Mouse (Mus musculus): ENCODE data around the gene Ankrd35. TPM values are rescaled to one million over a fixed set of nuclear protein-coding genes. Genes with fewer than 3 reads are reported as not detected.
"Not testable (repeated sequence)": the region's sequence is repeated elsewhere in the genome, so short reads cannot be mapped to it uniquely, and the experiment has no call there.

Ankrd35 gene
- polyA plus RNA-seq, 1 experiment from 2014 or later, result 3.2 TPM

DNA sequence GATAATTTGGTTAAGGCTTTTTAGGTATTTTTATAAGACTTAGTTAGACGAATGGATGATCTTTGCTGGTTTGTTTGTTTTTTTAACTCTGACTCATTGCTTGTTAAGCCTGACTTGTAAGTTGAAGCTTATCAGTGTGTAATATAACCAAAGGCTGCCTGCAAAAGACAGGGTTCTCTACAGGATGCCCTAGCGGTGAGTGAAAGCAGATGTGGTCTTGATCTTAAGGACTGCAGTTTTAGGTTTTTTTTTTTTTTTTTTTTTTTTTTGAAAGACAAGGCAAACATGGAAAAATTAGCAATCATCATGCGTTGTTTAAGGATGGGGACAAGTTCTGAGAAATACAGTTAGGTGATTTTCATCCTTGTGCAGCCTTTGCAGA is 59.5 kb downstream of the Ankrd35 start:
- Histone ChIP-seq H3K4me2 (ENCODE audit: low read length) (peak overlapping the region; percentile 82), H3K9me3 (replicated peaks; ENCODE audit: control insufficient read depth, low read length, poor library complexity, severe bottlenecking) (no peaks in the 10 kb centered on the region), H3K27ac (ENCODE audit: low read length) (no peak overlapping the region), H3K4me1 (ENCODE audit: control insufficient read depth, insufficient read depth, low read length) (peaks cover 30% of the 10 kb centered on the region), H3K27me3 (ENCODE audit: control insufficient read depth, insufficient read depth, low read depth, low read length) (no peaks in the 10 kb centered on the region), H3K4me3 (ENCODE audit: low read depth, low read length) (no peak overlapping the region), H3K9ac (ENCODE audit: low read depth, low read length) (no peak overlapping the region), H3K36me3 (ENCODE audit: control insufficient read depth, insufficient read depth, low read length) (no peaks in the 10 kb centered on the region)
- 82% methylated on average over 3 of the region's 3 CpGs for WGBS
- ATAC-seq, result no peak

DNA sequence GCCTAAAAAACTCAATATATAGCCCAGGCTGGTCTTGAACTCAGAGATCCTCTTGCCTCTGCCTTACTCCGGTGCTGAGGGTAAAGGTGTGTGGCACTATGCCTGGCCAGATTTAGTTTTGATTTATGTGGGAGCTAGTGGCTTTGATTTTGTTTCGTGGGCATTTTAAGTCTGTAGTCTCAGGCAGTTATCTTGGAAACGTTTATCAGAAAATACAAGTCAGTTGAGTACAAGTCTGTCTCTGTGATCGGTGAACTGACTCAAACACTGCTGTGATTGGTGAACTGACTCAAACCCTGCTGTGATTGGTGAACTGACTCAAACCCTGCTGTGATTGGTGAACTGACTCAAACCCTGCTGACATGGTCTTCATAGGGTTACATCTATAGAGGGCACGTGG is 60.9 kb downstream of the Ankrd35 start:
- Histone ChIP-seq H3K9me3 (replicated peaks; ENCODE audit: control insufficient read depth, low read length, poor library complexity, severe bottlenecking) (no peaks in the 10 kb centered on the region), H3K27me3 (ENCODE audit: control insufficient read depth, insufficient read depth, low read depth, low read length) (no peaks in the 10 kb centered on the region), H3K36me3 (ENCODE audit: control insufficient read depth, insufficient read depth, low read length) (no peaks in the 10 kb centered on the region), H3K27ac (ENCODE audit: low read length) (no peak overlapping the region), H3K4me3 (ENCODE audit: low read depth, low read length) (no peak overlapping the region), H3K4me1 (ENCODE audit: control insufficient read depth, insufficient read depth, low read length) (peaks cover 27% of the 10 kb centered on the region), H3K9ac (ENCODE audit: low read depth, low read length) (no peak overlapping the region), H3K4me2 (ENCODE audit: low read length) (no peak overlapping the region)
- no peak for ATAC-seq
- 62% methylated on average over 5 of the region's 5 CpGs for WGBS

DNA sequence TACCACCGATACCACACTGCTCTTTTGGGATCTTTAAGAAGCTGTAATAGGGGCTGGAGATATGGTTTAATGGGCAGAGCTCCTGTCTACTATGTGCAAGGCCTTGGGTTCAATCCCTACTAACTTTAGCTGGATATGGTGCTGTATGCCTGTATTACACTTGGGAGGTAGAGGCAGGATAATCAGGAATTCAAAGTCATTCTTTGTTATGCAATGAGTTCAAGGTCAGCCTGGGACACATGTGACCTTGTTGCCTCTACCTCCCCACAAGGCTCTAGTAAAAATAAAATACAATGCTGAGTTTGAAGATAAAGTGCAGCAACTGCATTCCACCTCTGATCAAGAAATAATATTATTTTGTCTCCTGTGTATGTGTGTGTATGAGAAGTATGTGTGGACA is 64.1 kb downstream of the Ankrd35 start:
- no peak for ATAC-seq
- WGBS, result 94% methylated on average over 1 of the region's 1 CpGs
- Histone ChIP-seq H3K27ac (ENCODE audit: low read length) (no peak overlapping the region), H3K4me3 (ENCODE audit: low read depth, low read length) (no peak overlapping the region), H3K9ac (ENCODE audit: low read depth, low read length) (no peak overlapping the region), H3K4me2 (ENCODE audit: low read length) (no peak overlapping the region), H3K9me3 (replicated peaks; ENCODE audit: control insufficient read depth, low read length, poor library complexity, severe bottlenecking) (no peaks in the 10 kb centered on the region), H3K36me3 (ENCODE audit: control insufficient read depth, insufficient read depth, low read length) (no peaks in the 10 kb centered on the region), H3K27me3 (ENCODE audit: control insufficient read depth, insufficient read depth, low read depth, low read length) (no peaks in the 10 kb centered on the region), H3K4me1 (ENCODE audit: control insufficient read depth, insufficient read depth, low read length) (peaks cover 16% of the 10 kb centered on the region)

DNA sequence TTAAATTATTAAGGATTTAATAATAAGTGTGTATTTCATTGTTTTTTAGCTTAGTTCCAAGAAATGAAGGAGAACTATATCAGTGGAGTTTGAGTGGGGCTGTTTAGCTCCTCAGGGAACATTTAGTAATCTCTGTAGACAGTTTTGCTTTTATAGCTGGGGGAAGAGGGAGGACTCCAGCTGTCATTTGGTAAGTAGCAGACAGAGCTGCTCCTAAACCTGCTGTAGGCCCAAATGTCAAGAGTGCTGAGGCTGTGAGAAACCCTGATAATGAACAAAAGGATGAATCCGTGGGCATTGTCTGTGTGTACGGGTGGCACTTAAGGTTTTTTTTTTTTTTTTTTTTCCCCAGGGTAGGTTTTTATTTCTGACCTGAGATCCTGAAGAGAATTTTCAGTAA is 65.3 kb downstream of the Ankrd35 start:
- Histone ChIP-seq H3K4me2 (ENCODE audit: low read length) (no peak overlapping the region), H3K36me3 (ENCODE audit: control insufficient read depth, insufficient read depth, low read length) (no peaks in the 10 kb centered on the region), H3K27me3 (ENCODE audit: control insufficient read depth, insufficient read depth, low read depth, low read length) (no peaks in the 10 kb centered on the region), H3K4me3 (ENCODE audit: low read depth, low read length) (no peak overlapping the region), H3K4me1 (ENCODE audit: control insufficient read depth, insufficient read depth, low read length) (peaks cover 5% of the 10 kb centered on the region), H3K27ac (ENCODE audit: low read length) (no peak overlapping the region), H3K9me3 (replicated peaks; ENCODE audit: control insufficient read depth, low read length, poor library complexity, severe bottlenecking) (no peaks in the 10 kb centered on the region), H3K9ac (ENCODE audit: low read depth, low read length) (no peak overlapping the region)
- ATAC-seq, result no peak
- WGBS, result 80% methylated on average over 2 of the region's 2 CpGs

- H3K27me3 ChIP-seq (ENCODE audit: control insufficient read depth, insufficient read depth, low read depth, low read length), result no peaks in the 10 kb centered on the region
- H3K4me3 ChIP-seq (ENCODE audit: low read depth, low read length), result no peak overlapping the region
- H3K4me2 ChIP-seq (ENCODE audit: low read length), result no peak overlapping the region
- no peak overlapping the region for H3K9ac ChIP-seq (ENCODE audit: low read depth, low read length)
- no peaks in the 10 kb centered on the region for H3K36me3 ChIP-seq (ENCODE audit: control insufficient read depth, insufficient read depth, low read length)
- WGBS, result 69% methylated on average over 1 of the region's 1 CpGs
- H3K9me3 ChIP-seq (replicated peaks; ENCODE audit: control insufficient read depth, low read length, poor library complexity, severe bottlenecking), result no peaks in the 10 kb centered on the region
- no peak overlapping the region for H3K27ac ChIP-seq (ENCODE audit: low read length)
- H3K4me1 ChIP-seq (ENCODE audit: control insufficient read depth, insufficient read depth, low read length), result no peaks in the 10 kb centered on the region
- ATAC-seq, result no peak
These were observed 67.2 kb downstream of the Ankrd35 start for GRCm38 (mm10) chr3:96737013-96737740.

- Histone ChIP-seq H3K9me3 (replicated peaks; ENCODE audit: control insufficient read depth, low read length, poor library complexity, severe bottlenecking) (no peaks in the 10 kb centered on the region), H3K4me2 (ENCODE audit: low read length) (no peak overlapping the region), H3K36me3 (ENCODE audit: control insufficient read depth, insufficient read depth, low read length) (no peaks in the 10 kb centered on the region), H3K27ac (ENCODE audit: low read length) (no peak overlapping the region), H3K9ac (ENCODE audit: low read depth, low read length) (no peak overlapping the region), H3K4me3 (ENCODE audit: low read depth, low read length) (no peak overlapping the region), H3K27me3 (ENCODE audit: control insufficient read depth, insufficient read depth, low read depth, low read length) (no peaks in the 10 kb centered on the region), H3K4me1 (ENCODE audit: control insufficient read depth, insufficient read depth, low read length) (no peaks in the 10 kb centered on the region)
- no peak for ATAC-seq
- WGBS, result 97% methylated on average over 1 of the region's 1 CpGs
These were observed 68.1 kb downstream of the Ankrd35 start for GRCm38 (mm10) chr3:96737995-96738394.

GRCm38 (mm10) chr3:96740279-96740678 is 70.3 kb downstream of the Ankrd35 start:
- H3K27ac ChIP-seq (ENCODE audit: low read length), result not testable (repeated sequence)

More at GRCm38 (mm10) chr3:96740279-96740678, 70.3 kb downstream of the Ankrd35 start:
- not testable (repeated sequence) for H3K9me3 ChIP-seq (replicated peaks; ENCODE audit: control insufficient read depth, low read length, poor library complexity, severe bottlenecking); H3K4me1 ChIP-seq (ENCODE audit: control insufficient read depth, insufficient read depth, low read length); H3K27me3 ChIP-seq (ENCODE audit: control insufficient read depth, insufficient read depth, low read depth, low read length); H3K4me3 ChIP-seq (ENCODE audit: low read depth, low read length); H3K4me2 ChIP-seq (ENCODE audit: low read length); H3K9ac ChIP-seq (ENCODE audit: low read depth, low read length); H3K36me3 ChIP-seq (ENCODE audit: control insufficient read depth, insufficient read depth, low read length); ATAC-seq

Other genes with a start within 250 kb of the Ankrd35 start
- not detected in 2 replicates for gene BC107364, start 217.8 kb upstream of the Ankrd35 start, polyA plus RNA-seq (2015; fragmentation: Nextera tagmentation; extraction: Ambion mirVana)
- 1.8 and 2.4 TPM in 2 replicates for gene Hfe2, start 145.0 kb upstream of the Ankrd35 start, polyA plus RNA-seq (2015; fragmentation: Nextera tagmentation; extraction: Ambion mirVana)
- 41.5 and 43.5 TPM in 2 replicates for gene Txnip, start 112.2 kb upstream of the Ankrd35 start, polyA plus RNA-seq (2015; fragmentation: Nextera tagmentation; extraction: Ambion mirVana)
- gene Gm16253, start 93.1 kb upstream of the Ankrd35 start, polyA plus RNA-seq (2015; fragmentation: Nextera tagmentation; extraction: Ambion mirVana), result 1.6 and 1.8 TPM in 2 replicates
- 36.7 and 38.8 TPM in 2 replicates for gene Polr3gl, start 76.0 kb upstream of the Ankrd35 start, polyA plus RNA-seq (2015; fragmentation: Nextera tagmentation; extraction: Ambion mirVana)
- 16.4 and 20.6 TPM in 2 replicates for gene Ankrd34a, start 73.5 kb upstream of the Ankrd35 start, polyA plus RNA-seq (2015; fragmentation: Nextera tagmentation; extraction: Ambion mirVana)
- 4.0 and 4.7 TPM in 2 replicates for gene Lix1l, start 69.0 kb upstream of the Ankrd35 start, polyA plus RNA-seq (2015; fragmentation: Nextera tagmentation; extraction: Ambion mirVana)
- 118 and 123 TPM in 2 replicates for gene Rbm8a, start 40.2 kb upstream of the Ankrd35 start, polyA plus RNA-seq (2015; fragmentation: Nextera tagmentation; extraction: Ambion mirVana)
- 60.5 and 67.0 TPM in 2 replicates for gene Pex11b, start 34.8 kb upstream of the Ankrd35 start, polyA plus RNA-seq (2015; fragmentation: Nextera tagmentation; extraction: Ambion mirVana)
- gene Gm42957, start 34.7 kb upstream of the Ankrd35 start, polyA plus RNA-seq (2015; fragmentation: Nextera tagmentation; extraction: Ambion mirVana), result 0.07 and 0.24 TPM in 2 replicates
- 1.1 and 1.2 TPM in 2 replicates for gene Itga10, start 24.5 kb upstream of the Ankrd35 start, polyA plus RNA-seq (2015; fragmentation: Nextera tagmentation; extraction: Ambion mirVana)
- gene Pias3, start 26.3 kb downstream of the Ankrd35 start, polyA plus RNA-seq (2015; fragmentation: Nextera tagmentation; extraction: Ambion mirVana), result 38.7 and 41.6 TPM in 2 replicates
- gene Nudt17, start 38.4 kb downstream of the Ankrd35 start, polyA plus RNA-seq (2015; fragmentation: Nextera tagmentation; extraction: Ambion mirVana), result 16.0 and 17.2 TPM in 2 replicates
- gene Polr3c, start 57.5 kb downstream of the Ankrd35 start, polyA plus RNA-seq (2015; fragmentation: Nextera tagmentation; extraction: Ambion mirVana), result 33.3 and 34.0 TPM in 2 replicates
- 71.4 and 75.8 TPM in 2 replicates for gene Rnf115, start 57.5 kb downstream of the Ankrd35 start, polyA plus RNA-seq (2015; fragmentation: Nextera tagmentation; extraction: Ambion mirVana)
- gene Pdzk1, start 159.2 kb downstream of the Ankrd35 start, polyA plus RNA-seq (2015; fragmentation: Nextera tagmentation; extraction: Ambion mirVana), result 0.60 and 0.68 TPM in 2 replicates
- 0.27 and 0.48 TPM in 2 replicates for gene Cd160, start 159.2 kb downstream of the Ankrd35 start, polyA plus RNA-seq (2015; fragmentation: Nextera tagmentation; extraction: Ambion mirVana)
- gene Gja5, start 234.6 kb downstream of the Ankrd35 start, polyA plus RNA-seq (2015; fragmentation: Nextera tagmentation; extraction: Ambion mirVana), result 2.0 and 2.4 TPM in 2 replicates
- 36.3 and 41.2 TPM in 2 replicates for gene Gpr89, start 235.2 kb downstream of the Ankrd35 start, polyA plus RNA-seq (2015; fragmentation: Nextera tagmentation; extraction: Ambion mirVana)

Data from midbrain, embryonic 16.5 days (tissue).